Mouse (Mus musculus) B cell, adult 2 months (primary cell): ENCODE results near the gene Baiap2.

Experiments used
- DNase-seq, 2 experiments: peaks; one replicate each; pipeline ENCODE4 v3.0.0; 2022

Baiap2 gene

GRCm38 (mm10) chr11:120047531-120048251, 105.1 kb downstream of the Baiap2 start:
- DNase-seq, result no peak

DNA sequence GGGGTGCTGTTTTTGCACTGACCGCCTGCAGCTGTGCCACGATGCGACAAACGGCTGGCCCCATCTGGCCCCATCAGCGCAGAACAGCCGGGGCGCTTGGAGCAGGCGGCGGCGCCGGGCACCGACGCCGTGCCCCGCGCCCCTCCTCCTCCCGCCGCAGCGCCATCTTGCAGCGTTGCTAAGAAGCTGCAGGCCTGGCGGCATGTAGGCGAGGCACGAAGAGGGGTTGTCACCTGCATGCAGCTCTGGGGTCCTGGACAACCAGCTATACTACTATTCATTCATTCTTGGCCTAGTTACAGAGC, 105.6 kb downstream of the Baiap2 start:
- no peak for DNase-seq

DNA sequence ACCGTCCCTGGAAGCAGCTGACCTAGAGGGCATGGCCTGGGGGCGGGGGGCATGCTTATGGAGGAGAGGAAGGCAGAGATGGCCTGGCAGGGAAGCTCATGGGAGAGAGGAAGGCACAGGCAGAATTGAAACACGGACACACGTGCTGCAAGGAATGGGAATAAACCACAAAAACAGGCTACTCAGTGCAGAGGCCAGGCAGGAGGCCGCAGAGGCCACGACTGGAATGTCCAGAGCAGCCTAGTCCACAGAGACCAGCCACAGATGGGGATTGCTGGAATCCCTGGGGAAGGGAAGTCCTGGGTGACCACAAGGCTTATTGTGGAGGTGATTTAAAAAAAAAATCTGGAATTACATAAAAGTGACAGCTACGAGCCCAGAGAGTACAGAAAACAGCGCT, 106.5 kb downstream of the Baiap2 start:
- no peak for DNase-seq

DNA sequence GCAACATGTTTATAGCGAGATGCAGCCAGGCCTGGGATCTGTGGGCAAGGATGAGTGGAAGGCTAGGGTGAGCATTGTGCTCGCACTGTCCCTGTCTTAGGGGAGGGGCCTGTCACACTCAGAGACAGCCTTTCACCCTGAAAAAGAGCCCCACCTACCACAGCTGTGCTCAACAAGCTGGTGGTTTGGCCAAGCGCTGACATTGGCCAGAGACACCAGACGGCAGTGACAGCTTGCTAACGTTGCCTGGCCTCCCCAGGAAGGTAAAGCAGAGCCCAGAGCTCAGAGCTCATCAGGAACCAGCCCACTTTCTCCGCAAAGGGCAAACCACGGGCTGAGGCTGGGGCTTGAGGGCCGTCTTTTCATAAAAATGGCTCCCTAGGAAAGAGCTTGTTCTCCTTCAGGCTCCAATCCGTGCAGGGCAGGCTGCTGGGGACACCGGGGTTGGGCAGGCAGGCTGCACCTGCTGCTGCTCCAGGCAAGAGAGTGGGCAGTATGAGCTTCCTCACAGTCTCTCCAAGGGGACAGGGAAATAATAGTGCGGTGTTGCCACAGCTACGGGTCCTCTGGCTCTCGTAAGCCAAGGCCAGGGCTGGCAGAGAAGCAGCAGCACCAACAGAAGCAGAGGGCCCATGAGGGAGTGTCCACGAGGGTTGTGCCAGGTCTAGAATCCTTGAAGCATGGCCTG, 108.7 kb downstream of the Baiap2 start:
- DNase-seq, result no peak

DNA sequence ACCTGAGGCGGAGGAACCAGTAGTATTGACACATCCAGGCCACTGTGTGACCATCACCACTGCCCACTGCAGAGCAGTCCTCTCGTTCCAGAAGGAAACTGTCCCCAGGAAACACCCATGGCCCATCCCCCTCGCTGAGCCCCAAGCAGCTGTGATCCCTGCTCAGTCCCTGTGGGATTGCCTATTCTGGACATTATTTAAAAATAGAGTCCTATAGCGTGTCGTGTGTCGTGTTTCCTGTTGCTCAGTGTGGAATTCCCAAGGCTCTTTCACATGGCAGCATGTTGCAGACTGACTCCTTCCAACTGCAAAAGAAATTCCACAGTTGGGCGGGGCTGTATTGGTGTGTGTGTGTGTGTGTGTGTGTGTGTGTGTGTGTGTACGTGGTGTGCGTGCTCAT, 109.7 kb downstream of the Baiap2 start:
- no peak for DNase-seq

- no peak for DNase-seq
These were observed 111.3 kb downstream of the Baiap2 start for GRCm38 (mm10) chr11:120053846-120054245.

GRCm38 (mm10) chr11:120055953-120056732, 113.6 kb downstream of the Baiap2 start:
- no peak for DNase-seq
